Mouse (Mus musculus): Measurements from ENCODE around the gene 4933402E13Rik. TPM values are rescaled to one million over a fixed set of nuclear protein-coding genes. Genes with fewer than 3 reads are reported as not detected.

4933402E13Rik gene
- not detected for polyA plus RNA-seq (2014; fragmentation: Illumina TruSeq; extraction: RNeasy Lipid Tissue Mini Kit (QIAGEN cat#74804); ENCODE audit: low replicate concordance)

GRCm38 (mm10) chrX:62283199-62283598 lies at the start of gene 4933402E13Rik:
4933402E13Rik (plus strand) TSS chrX:62283499.

Other genes with a start within 250 kb of the 4933402E13Rik start
- gene 4931400O07Rik, start 184.5 kb downstream of the 4933402E13Rik start, polyA plus RNA-seq (2014; fragmentation: Illumina TruSeq; extraction: RNeasy Lipid Tissue Mini Kit (QIAGEN cat#74804); ENCODE audit: low replicate concordance): not detected